Mouse (Mus musculus) CH12.LX (cell line): Measurements from ENCODE around the gene Stox2.

Source experiments
- CTCF ChIP-seq, 2 experiments: IDR thresholded peaks in 1 of 2; conservative IDR thresholded peaks in 1 of 2; 2 replicates each; pipeline ENCODE4 v1.5.1; 2011 to 2012; ENCODE audit warnings: low read depth in 2 of 2, low read length in 2 of 2, improper control_type of control experiment in 1 of 2, inconsistent platforms in 1 of 2, mild to moderate bottlenecking in 1 of 2, moderate library complexity in 1 of 2
- ELF1 ChIP-seq: IDR thresholded peaks from 2 replicates; pipeline ENCODE4 v1.6.1; 2014; ENCODE audit warnings: low read depth, mild to moderate bottlenecking, inconsistent platforms, low read length, improper control_type of control experiment
- MAX ChIP-seq: IDR thresholded peaks from 2 replicates; pipeline ENCODE4 v1.6.1; 2011; ENCODE audit warnings: low read length, improper control_type of control experiment
- POLR2A ChIP-seq: IDR thresholded peaks from 2 replicates; pipeline ENCODE4 v1.6.1; 2011; ENCODE audit warnings: low read depth, mild to moderate bottlenecking, improper control_type of control experiment, low read length
- RCOR1 ChIP-seq: conservative IDR thresholded peaks from 2 replicates; pipeline ENCODE4 v1.6.1; 2012; ENCODE audit warnings: low read depth, mild to moderate bottlenecking, inconsistent platforms, low read length, improper control_type of control experiment
- SIN3A ChIP-seq: IDR thresholded peaks from 2 replicates; pipeline ENCODE4 v1.6.1; 2012; ENCODE audit warnings: low read length, improper control_type of control experiment, inconsistent platforms
- TBP ChIP-seq: conservative IDR thresholded peaks from 2 replicates; pipeline ENCODE4 v1.6.1; 2011; ENCODE audit warnings: low read depth, low read length, improper control_type of control experiment
- UBTF ChIP-seq: IDR thresholded peaks from 2 replicates; pipeline ENCODE4 v1.6.1; 2012; ENCODE audit warnings: low read depth, mild to moderate bottlenecking, inconsistent platforms, low read length, improper control_type of control experiment, moderate library complexity
- USF1 ChIP-seq: IDR thresholded peaks from 2 replicates; pipeline ENCODE4 v1.6.1; 2014; ENCODE audit warnings: low read depth, mild to moderate bottlenecking, inconsistent platforms, low read length, improper control_type of control experiment

DNA sequence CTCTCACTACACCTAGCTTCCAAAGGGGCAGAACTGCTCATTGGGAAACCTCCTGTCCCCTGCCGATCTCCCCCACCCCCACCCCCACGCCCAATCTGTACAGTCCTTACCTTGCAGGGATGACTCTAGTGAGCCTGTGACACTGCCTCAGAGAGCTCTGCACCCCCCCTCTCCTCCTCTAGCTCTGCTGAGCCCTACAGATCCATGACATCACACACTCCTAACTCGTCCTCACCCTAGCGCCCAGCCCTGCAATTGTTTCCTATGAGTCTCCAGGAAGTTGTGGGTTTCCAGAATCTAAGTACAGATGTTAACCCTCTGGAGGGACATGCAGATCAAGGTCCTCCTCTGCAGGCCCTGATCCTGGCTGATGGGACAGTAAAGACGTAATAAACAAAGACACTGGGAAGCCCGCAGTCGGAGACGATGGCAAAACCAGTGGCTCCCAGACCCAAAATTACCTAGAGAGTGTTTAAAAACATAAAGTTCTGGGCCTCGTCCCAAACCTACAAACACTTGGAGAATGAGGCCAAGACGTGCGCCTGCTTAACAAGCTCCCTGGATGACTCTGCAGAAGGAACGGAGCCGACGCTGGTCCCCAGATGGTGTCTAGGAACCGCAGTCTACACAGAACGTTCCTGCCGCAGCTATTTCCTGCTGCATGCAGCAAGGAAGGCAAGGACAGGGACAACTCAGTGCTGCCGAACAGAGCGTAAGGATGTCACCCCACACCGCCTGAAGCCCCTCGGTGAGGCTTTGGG is 177.9 kb downstream of the Stox2 start:
- no peak for TF ChIP-seq SIN3A
- TF ChIP-seq CTCF (conservative IDR thresholded peaks at IDR 0.05 in 1 of 2, IDR thresholded peaks at IDR 0.05 in 1 of 2; ENCODE audit: low read depth in 2 of 2, low read length in 2 of 2), result no peak
- no peak for TF ChIP-seq MAX
- no peak for TF ChIP-seq UBTF
- TF ChIP-seq RCOR1, result no peak
- no peak for TF ChIP-seq USF1
- no peak for TF ChIP-seq POLR2A
- TF ChIP-seq ELF1, result no peak
- no peak for TF ChIP-seq TBP
